In genomic region chr1:119519286-119519685, GRCm38 (mm10) we compare ENCODE assay signal across 17 mouse cellular contexts.
"Had no signal": no experiment of that assay in that cellular context is flagged by ENCODE, and none has a peak within 500 bp of the region (broad histone marks: within the 10 kb centered on the region; RNA-seq: fewer than 3 reads in every experiment).

No protein-coding gene starts in this region.

- H3K4me3 ChIP-seq: layer of hippocampus, adult 2 months; lung, embryonic 15.5 days; midbrain, embryonic 13.5 days had no signal

- ATAC-seq: midbrain, embryonic 13.5 days; midbrain, embryonic 16.5 days had no signal

- H3K27ac ChIP-seq: layer of hippocampus, adult 2 months; liver, embryonic 14.5 days; macrophage; midbrain, embryonic 13.5 days had no signal

- H3K4me2 ChIP-seq: liver, embryonic 11.5 days; lung, embryonic 15.5 days; midbrain, embryonic 13.5 days had no signal

- H3K9ac ChIP-seq: liver, embryonic 14.5 days; lung, embryonic 15.5 days; midbrain, embryonic 13.5 days had no signal

- H3K27me3 ChIP-seq: lung, embryonic 15.5 days; midbrain, embryonic 13.5 days had no signal

- DNase-seq: kidney, adult 11 months; kidney, adult 9 months; kidney, postnatal 25 days; layer of hippocampus, adult 9-11 months; lung, adult 18-20 months; lung, postnatal 14 days; right cerebral cortex, adult 18-20 months; right cerebral cortex, postnatal 14 days; right cerebral cortex, postnatal 4 days; thymus, postnatal 25 days had no signal

- H3K9me3 ChIP-seq: lung, embryonic 15.5 days; midbrain, embryonic 13.5 days had no signal

- H3K36me3 ChIP-seq: lung, embryonic 15.5 days; midbrain, embryonic 13.5 days had no signal
